Mouse (Mus musculus) ES-E14 (cell line): Measurements from ENCODE around the gene Prss56.

ENCODE experiments used
- CHD2 ChIP-seq: IDR thresholded peaks from 2 replicates; pipeline ENCODE4 v1.6.1; 2014; ENCODE audit warnings: mild to moderate bottlenecking, low read depth, low read length, inconsistent platforms
- HCFC1 ChIP-seq: IDR thresholded peaks from 2 replicates; pipeline ENCODE4 v1.6.1; 2012; ENCODE audit warnings: low read length, inconsistent platforms, borderline replicate concordance; ENCODE audit not compliant: insufficient read depth
- MAFK ChIP-seq: IDR thresholded peaks from 2 replicates; pipeline ENCODE4 v1.6.1; 2014; ENCODE audit warnings: mild to moderate bottlenecking, low read depth, low read length, inconsistent platforms; ENCODE audit not compliant: insufficient read depth
- ZC3H11A ChIP-seq: IDR thresholded peaks from 2 replicates; pipeline ENCODE4 v1.6.1; 2012; ENCODE audit warnings: low read depth, mild to moderate bottlenecking, inconsistent platforms, low read length, borderline replicate concordance
- ZNF384 ChIP-seq: IDR thresholded peaks from 2 replicates; pipeline ENCODE4 v1.6.1; 2012; ENCODE audit warnings: low read depth, low read length, inconsistent platforms

GRCm38 (mm10) chr1:87186261-87187036 lies 3.3 kb downstream of the Prss56 start:
- TF ChIP-seq CHD2 (no peak), ZC3H11A (no peak), ZNF384 (no peak), MAFK (no peak), HCFC1 (no peak)
